Mouse (Mus musculus) E14TG2a.4 (cell line): ENCODE measurements around the gene Olfr531.

Experiments used
- H3K27me3 ChIP-seq: 2 replicates; pipeline ENCODE4 v1.6.1; 2014; ENCODE audit warnings: low read length, control low read depth; ENCODE audit not compliant: insufficient read depth
- H3K36me3 ChIP-seq: 2 replicates; pipeline ENCODE4 v1.6.1; 2014; ENCODE audit warnings: low read length, control low read depth; ENCODE audit not compliant: insufficient read depth
- H3K4me1 ChIP-seq: replicated peaks from 2 replicates; pipeline ENCODE4 v1.6.1; 2014; ENCODE audit warnings: low read depth, low read length, control low read depth
- H3K4me3 ChIP-seq: replicated peaks from 2 replicates; pipeline ENCODE4 v1.5.1; 2014; ENCODE audit warnings: mild to moderate bottlenecking, low read length
- H3K9me3 ChIP-seq: 2 replicates; pipeline ENCODE4 v1.6.1; 2014; ENCODE audit warnings: low read length, control low read depth
- CTCF ChIP-seq: conservative IDR thresholded peaks from 2 replicates; pipeline ENCODE4 v1.5.1; 2014; ENCODE audit warnings: low read length
- NANOG ChIP-seq: IDR thresholded peaks from 2 replicates; pipeline ENCODE4 v1.6.1; 2014; ENCODE audit warnings: borderline replicate concordance, low read length, mixed read lengths
- POU5F1 ChIP-seq: IDR thresholded peaks from 2 replicates; pipeline ENCODE4 v1.6.1; 2014; ENCODE audit warnings: low read length, borderline replicate concordance

The Olfr531 gene

GRCm38 (mm10) chr7:140402818-140403217 is at the start of gene Olfr531:
Gene Olfr531, minus strand, starts transcription at chr7:140402918.
- Histone ChIP-seq H3K9me3 (peaks cover 2% of the 10 kb centered on the region; the same call in 1 of the 2 replicates), H3K27me3 (no peaks in the 10 kb centered on the region), H3K4me1 (no peaks in the 10 kb centered on the region), H3K4me3 (no peak within 1 kb of the TSS), H3K36me3 (no peaks in the 10 kb centered on the region)
- TF ChIP-seq POU5F1 = no peak
- TF ChIP-seq CTCF = no peak
- no peak for TF ChIP-seq NANOG

GRCm38 (mm10) chr7:140443141-140443540 is 40.4 kb upstream of the Olfr531 start:
- TF ChIP-seq CTCF (no peak), POU5F1 (no peak), NANOG (no peak)
- H3K4me3 ChIP-seq = no peak overlapping the region
- no peaks in the 10 kb centered on the region; the same call in 1 of the 2 replicates for H3K4me1 ChIP-seq
- H3K36me3 ChIP-seq = no peaks in the 10 kb centered on the region
- no peaks in the 10 kb centered on the region for H3K27me3 ChIP-seq
- no peaks in the 10 kb centered on the region for H3K9me3 ChIP-seq

GRCm38 (mm10) chr7:140421539-140421938 is 18.8 kb upstream of the Olfr531 start, which contains the start of gene Olfr532:
Gene Olfr532, minus strand, starts transcription at chr7:140421639.
- no peaks in the 10 kb centered on the region for H3K27me3 ChIP-seq
- TF ChIP-seq NANOG = no peak
- no peak for TF ChIP-seq CTCF
- TF ChIP-seq POU5F1 = no peak
- no peaks in the 10 kb centered on the region for H3K36me3 ChIP-seq
- H3K9me3 ChIP-seq = no peaks in the 10 kb centered on the region
- H3K4me3 ChIP-seq = no peak within 1 kb of the TSS
- H3K4me1 ChIP-seq = no peaks in the 10 kb centered on the region

- Histone ChIP-seq H3K36me3 (no peaks in the 10 kb centered on the region), H3K9me3 (no peaks in the 10 kb centered on the region), H3K4me3 (no peak overlapping the region), H3K27me3 (no peaks in the 10 kb centered on the region), H3K4me1 (no peaks in the 10 kb centered on the region)
- TF ChIP-seq POU5F1 = no peak
- TF ChIP-seq NANOG = no peak
- TF ChIP-seq CTCF = no peak
Observed at GRCm38 (mm10) chr7:140376911-140377310, 25.8 kb downstream of the Olfr531 start.

GRCm38 (mm10) chr7:140376231-140376630 is 26.5 kb downstream of the Olfr531 start, which contains the start of gene Olfr530:
Gene Olfr530, minus strand, starts transcription at chr7:140376331.
- TF ChIP-seq CTCF (no peak), POU5F1 (no peak), NANOG (no peak)
- H3K9me3 ChIP-seq = no peaks in the 10 kb centered on the region

GRCm38 (mm10) chr7:140374300-140374699 is 28.4 kb downstream of the Olfr531 start:
- Histone ChIP-seq H3K9me3 (no peaks in the 10 kb centered on the region), H3K4me3 (no peak overlapping the region), H3K36me3 (no peaks in the 10 kb centered on the region), H3K4me1 (no peaks in the 10 kb centered on the region), H3K27me3 (no peaks in the 10 kb centered on the region)
- TF ChIP-seq NANOG (no peak), CTCF (no peak), POU5F1 (no peak)

More at GRCm38 (mm10) chr7:140376231-140376630, 26.5 kb downstream of the Olfr531 start, which contains the start of gene Olfr530:
- Histone ChIP-seq H3K27me3 (no peaks in the 10 kb centered on the region), H3K4me1 (no peaks in the 10 kb centered on the region), H3K36me3 (no peaks in the 10 kb centered on the region), H3K4me3 (no peak within 1 kb of the TSS)

GRCm38 (mm10) chr7:140361571-140361970 is 41.1 kb downstream of the Olfr531 start, which contains the start of gene Olfr60:
Gene Olfr60, minus strand, starts transcription at chr7:140361671.
- H3K27me3 ChIP-seq = no peaks in the 10 kb centered on the region
- no peaks in the 10 kb centered on the region for H3K4me1 ChIP-seq
- no peak for TF ChIP-seq POU5F1
- TF ChIP-seq NANOG = no peak
- no peak for TF ChIP-seq CTCF
- H3K9me3 ChIP-seq = no peaks in the 10 kb centered on the region
- no peaks in the 10 kb centered on the region for H3K36me3 ChIP-seq
- no peak within 1 kb of the TSS for H3K4me3 ChIP-seq
